Mouse (Mus musculus) lung, postnatal 0 days (tissue): ENCODE measurements around the gene Slc24a3.

Experiments used
- CTCF ChIP-seq: IDR thresholded peaks from 2 replicates; pipeline ENCODE4 v1.5.1; 2016; ENCODE audit warnings: antibody characterized with exemption, mild to moderate bottlenecking
- EP300 ChIP-seq: IDR thresholded peaks from 2 replicates; pipeline ENCODE4 v1.6.1; 2016; ENCODE audit warnings: antibody characterized with exemption, mild to moderate bottlenecking, control low read depth

DNA sequence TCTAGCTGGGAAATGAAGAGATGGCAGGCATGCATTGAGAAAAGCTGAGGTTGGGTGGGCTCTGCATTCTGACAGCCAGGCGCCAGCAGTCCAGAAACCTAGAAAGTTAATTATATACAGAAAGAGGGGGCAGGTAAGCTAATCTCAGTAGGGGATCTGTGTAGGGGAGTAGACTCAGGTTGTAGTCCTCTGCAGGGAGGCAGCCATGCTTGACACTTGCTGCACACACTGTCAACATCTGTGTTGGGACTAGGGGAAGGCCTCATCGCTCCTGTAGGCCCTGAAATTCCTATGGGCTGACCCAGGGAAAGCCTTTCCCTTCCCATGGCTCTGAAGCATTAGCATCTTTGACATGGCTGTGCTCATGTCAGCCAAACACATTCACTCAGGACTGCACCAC is 496.8 kb downstream of the Slc24a3 start:
- no peak for TF ChIP-seq CTCF
- TF ChIP-seq EP300, result no peak
